Mouse (Mus musculus): ENCODE measurements around the gene Ankrd66.
"Not testable (repeated sequence)": the region's sequence is repeated elsewhere in the genome, so short reads cannot be mapped to it uniquely, and the experiment has no call there.

Ankrd66 gene

GRCm38 (mm10) chr17:43536841-43537240, 6.6 kb downstream of the Ankrd66 start:
- DNase-seq (ENCODE audit: low read depth, low spot score): not testable (repeated sequence)

DNA sequence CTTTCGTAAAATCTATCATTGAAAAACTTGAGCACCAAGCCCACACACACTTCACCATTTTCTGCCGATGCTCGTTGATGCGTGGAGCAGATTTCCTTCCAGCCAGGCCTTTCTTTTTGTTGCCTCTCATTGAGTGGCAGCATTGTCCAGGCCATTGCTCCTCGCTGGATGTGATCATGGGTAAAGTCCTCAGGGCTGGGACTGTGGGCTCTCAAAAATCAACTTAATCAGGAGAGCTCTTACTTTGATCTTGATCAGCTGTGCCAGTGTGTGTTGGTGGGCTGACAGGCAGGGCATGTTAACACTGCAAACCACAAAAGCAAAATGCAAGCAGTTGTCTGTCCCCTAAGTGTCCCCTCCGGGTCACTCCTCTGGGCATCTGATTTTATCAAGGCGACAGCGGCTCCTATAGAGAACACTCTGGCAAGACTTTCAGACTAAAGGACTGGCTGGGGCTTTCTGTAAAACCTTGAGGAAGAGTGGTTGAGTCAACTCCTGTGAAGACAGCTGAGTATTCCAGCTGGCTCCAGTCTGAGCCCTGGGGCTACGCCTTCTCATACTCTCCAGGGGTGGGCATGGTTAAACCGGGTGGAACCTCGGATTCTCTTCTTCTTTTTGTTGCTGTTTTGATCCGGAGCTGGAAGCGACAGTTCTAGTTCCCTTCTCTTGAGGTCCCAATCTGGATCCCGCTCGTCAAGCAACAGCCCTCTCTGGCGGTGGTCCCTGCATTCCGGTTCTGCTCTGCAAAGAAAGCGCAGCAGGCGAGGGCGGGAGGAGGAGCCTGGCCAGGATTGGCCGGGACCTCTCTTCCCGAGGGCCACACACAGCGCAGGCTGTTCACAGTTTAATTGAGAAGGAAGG, 8.8 kb downstream of the Ankrd66 start:
- DNase-seq (ENCODE audit: low read depth, low spot score): peak; percentile 25

DNA sequence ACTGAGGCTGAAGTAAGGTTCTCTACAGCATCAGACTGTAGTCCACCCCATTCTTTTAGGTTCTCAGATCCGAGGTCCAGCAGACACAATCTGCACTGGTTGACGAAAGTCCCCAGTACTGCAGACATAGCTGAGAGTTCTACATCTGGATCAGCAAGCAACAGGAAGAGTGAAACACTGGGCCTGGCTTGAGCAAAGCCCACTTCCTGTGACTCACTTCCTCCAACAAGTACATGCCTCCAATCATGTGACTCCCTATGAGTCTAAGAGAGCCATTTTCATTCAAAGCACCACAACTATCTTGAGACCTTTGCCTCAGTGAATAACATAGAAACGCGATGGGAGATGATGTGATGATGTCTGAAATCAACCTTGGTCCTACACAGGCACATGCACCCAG, 12.2 kb downstream of the Ankrd66 start:
- DNase-seq (ENCODE audit: low read depth, low spot score): no peak

- DNase-seq (ENCODE audit: low read depth, low spot score): no peak
These were observed 12.9 kb downstream of the Ankrd66 start for GRCm38 (mm10) chr17:43530507-43530906.

GRCm38 (mm10) chr17:43520166-43520565, 23.3 kb downstream of the Ankrd66 start:
- no peak for DNase-seq (ENCODE audit: low read depth, low spot score)

- peak; percentile 83 for DNase-seq (ENCODE audit: low read depth, low spot score)
These were observed 24.6 kb downstream of the Ankrd66 start for GRCm38 (mm10) chr17:43518644-43519409.

DNA sequence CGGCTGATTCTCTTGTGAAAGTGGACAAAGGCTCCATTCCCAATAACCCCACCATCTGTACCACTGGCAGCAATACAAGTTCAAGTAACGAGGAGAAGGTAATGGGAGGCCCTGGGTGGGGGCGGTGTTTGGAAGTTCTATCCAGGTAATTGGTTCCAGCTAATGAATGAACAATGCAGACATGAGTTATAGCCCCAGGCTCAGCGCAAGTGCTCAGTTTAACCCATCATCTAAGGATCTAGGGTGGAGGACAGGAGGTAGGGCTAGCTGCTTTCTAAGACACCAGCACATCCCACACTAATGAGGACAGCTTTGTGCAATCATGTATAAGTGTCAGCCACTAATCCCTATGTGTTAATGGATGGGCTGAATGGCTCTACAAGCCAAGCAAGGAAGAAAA, 32.7 kb downstream of the Ankrd66 start:
- DNase-seq (ENCODE audit: low read depth, low spot score): no peak

- DNase-seq (ENCODE audit: low read depth, low spot score): no peak
These were observed 38.9 kb downstream of the Ankrd66 start for GRCm38 (mm10) chr17:43504594-43504934.

- no peak for DNase-seq (ENCODE audit: low read depth, low spot score)
These were observed 39.4 kb downstream of the Ankrd66 start for GRCm38 (mm10) chr17:43503861-43504593.

DNA sequence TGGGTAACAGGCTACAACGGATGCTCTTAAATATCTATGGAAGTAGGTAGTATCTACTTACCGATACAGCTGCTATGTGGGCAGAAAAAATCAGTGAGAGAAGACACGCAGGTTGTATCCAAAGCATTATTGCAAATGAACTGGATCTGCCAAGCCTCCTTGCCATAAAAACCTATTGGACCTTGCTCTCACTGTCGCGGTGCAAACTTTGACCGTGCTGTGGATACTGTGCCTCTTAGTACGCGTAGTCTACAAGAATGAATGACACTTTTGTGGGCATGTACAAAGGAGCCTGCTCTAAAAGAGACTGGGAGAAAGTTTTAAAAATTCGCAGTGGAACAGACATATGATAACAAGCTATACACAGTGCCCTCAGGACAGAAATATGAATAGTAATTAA, 40.8 kb downstream of the Ankrd66 start, which contains the start of gene Mep1a:
Mep1a (minus strand) TSS at position 221 of the 400 bp plus-strand sequence.
- no peak for DNase-seq (ENCODE audit: low read depth, low spot score)

- DNase-seq (ENCODE audit: low read depth, low spot score): no peak
These were observed 41.8 kb downstream of the Ankrd66 start for GRCm38 (mm10) chr17:43501631-43502030.

GRCm38 (mm10) chr17:43501223-43501622, 42.2 kb downstream of the Ankrd66 start:
- DNase-seq (ENCODE audit: low read depth, low spot score): no peak

DNA sequence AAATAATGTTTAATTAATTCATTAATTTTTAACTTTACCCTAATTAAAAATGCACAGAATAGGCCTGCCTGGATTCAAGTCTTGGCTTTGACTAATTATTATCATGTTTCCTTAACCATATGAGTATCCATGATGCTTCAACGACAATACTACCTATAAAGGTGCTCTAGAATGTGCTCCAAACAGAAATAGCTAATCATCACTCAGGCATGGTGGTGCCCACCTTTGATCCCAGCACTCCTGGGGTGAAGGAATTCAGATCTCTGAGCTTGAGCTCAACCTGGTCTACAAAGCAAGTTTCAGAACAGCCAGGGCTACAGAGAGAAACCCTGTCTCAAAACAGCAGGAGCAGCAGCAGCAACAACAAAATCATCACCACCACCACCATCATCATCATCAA, 42.9 kb downstream of the Ankrd66 start:
- DNase-seq (ENCODE audit: low read depth, low spot score): no peak

- DNase-seq (ENCODE audit: low read depth, low spot score): no peak
These were observed 45.9 kb downstream of the Ankrd66 start for GRCm38 (mm10) chr17:43497521-43497920.

- DNase-seq (ENCODE audit: low read depth, low spot score): no peak
These were observed 47.9 kb downstream of the Ankrd66 start for GRCm38 (mm10) chr17:43495502-43495901.

- DNase-seq (ENCODE audit: low read depth, low spot score): not testable (repeated sequence)
These were observed 53.1 kb downstream of the Ankrd66 start for GRCm38 (mm10) chr17:43490371-43490770.

DNA sequence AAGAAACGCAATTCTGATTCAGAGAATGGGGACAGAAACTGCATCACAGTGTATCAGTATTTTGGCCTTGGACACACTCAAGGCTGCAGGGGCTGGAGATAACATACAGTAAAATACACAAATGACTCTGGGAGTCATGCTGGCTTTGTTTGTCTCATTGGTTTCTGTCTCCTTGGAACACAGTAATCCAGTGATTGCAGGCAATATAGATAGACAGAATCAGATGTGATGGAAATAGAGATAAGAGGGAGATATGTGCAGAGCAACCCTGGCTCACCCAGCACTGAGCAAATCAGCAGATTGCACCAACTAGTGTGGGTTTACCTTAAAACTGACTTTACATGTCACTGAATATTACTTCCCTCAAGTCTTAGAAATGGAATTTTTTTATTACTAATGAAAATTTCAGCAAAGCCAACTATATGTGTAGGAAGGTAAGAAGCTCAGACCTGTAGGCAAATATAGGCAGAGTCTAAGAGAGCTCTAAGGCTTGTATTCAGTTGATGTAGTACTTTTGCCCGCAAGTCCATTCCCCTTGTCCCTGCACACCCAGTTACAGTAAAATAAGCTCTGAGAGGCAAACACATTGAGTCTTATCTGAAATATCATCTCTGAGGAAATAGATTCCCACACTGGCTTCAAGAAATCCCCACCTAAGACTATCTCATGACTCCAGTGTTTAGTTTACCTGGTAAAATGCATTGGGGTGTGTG, 54.8 kb downstream of the Ankrd66 start:
- no peak for DNase-seq (ENCODE audit: low read depth, low spot score)

GRCm38 (mm10) chr17:43485982-43486381, 57.5 kb downstream of the Ankrd66 start:
- no peak for DNase-seq (ENCODE audit: low read depth, low spot score)
